Mouse (Mus musculus): Measurements from ENCODE around the gene Nid1.
"Not testable (repeated sequence)": the region's sequence is repeated elsewhere in the genome, so short reads cannot be mapped to it uniquely, and the experiment has no call there.

Nid1 gene

GRCm38 (mm10) chr13:13437460-13438015, at the start of gene Nid1:
Nid1 (plus strand) TSS chr13:13437551.
- in situ Hi-C loops (cut with MboI; ENCODE audit: low sequenced_read_pairs) = not testable (repeated sequence)

GRCm38 (mm10) chr13:13393228-13394095, 43.9 kb upstream of the Nid1 start, which contains the start of gene Gpr137b:
Gpr137b (minus strand) TSS chr13:13394014.
- in situ Hi-C loops (cut with MboI; ENCODE audit: low sequenced_read_pairs) = not testable (repeated sequence)

GRCm38 (mm10) chr13:13394096-13394395, 43.3 kb upstream of the Nid1 start:
- in situ Hi-C loops (cut with MboI; ENCODE audit: low sequenced_read_pairs) = not testable (repeated sequence)

GRCm38 (mm10) chr13:13400851-13401250, 36.5 kb upstream of the Nid1 start:
- in situ Hi-C loops (cut with MboI; ENCODE audit: low sequenced_read_pairs) = not testable (repeated sequence)

DNA sequence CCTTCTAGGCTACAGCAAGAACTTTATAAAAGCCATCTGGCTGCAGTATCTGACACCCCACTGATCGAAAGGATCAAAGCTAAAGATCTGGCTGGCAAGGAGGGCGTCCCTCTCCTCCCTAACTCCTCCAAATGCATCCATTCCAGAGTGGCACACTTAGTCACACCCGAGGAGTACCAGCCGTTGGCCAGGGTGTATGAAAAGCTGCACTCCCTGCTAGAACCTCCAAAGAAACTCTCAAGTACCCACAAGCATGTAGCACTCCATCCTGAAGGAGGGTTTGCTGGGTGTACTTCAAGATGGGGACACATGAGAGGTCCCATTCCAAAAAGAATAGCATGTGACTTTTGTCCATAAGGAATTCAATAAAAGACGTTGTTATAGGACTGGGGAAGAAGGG, 34.5 kb upstream of the Nid1 start:
- in situ Hi-C loops (cut with MboI; ENCODE audit: low sequenced_read_pairs) = not testable (repeated sequence)

DNA sequence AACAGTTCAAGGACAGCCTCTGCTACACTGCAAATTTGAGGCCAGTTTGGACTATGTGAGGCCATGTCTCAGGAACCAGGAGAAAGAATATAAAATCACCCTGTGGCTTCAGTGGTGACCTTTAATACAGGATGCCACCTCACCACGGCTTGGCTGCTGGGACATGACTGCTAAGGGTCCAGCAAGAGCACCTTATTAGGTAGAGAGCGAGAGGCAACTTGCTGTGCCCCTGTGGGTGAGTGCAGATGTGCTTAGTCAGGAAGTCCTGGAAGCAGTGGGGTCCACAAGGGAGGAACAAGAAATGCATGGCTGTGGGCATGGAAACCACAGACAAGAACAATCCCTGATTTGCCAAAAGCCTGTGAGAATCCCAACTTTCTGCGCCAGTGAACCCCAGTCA, 34.0 kb upstream of the Nid1 start:
- in situ Hi-C loops (cut with MboI; ENCODE audit: low sequenced_read_pairs) = not testable (repeated sequence)

DNA sequence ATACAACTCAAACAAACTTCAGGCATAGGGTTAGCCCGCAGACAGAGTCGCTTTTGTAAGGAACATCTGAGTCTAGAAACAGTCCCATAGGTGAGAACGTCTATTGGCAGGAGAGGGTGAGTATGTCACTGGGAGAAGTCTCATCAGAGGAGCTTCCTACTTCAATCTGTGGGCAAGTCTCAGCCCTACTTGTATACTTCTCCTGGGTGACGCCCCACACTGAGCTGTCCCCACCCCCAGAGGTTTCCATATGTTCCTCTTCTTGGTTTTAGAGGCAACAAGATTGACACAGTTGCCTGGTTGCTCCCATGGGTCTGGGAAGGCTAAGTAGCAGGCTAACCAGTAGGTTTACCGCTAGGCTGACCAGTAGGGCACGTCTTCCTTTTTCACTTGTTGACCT, 33.5 kb upstream of the Nid1 start:
- in situ Hi-C loops (cut with MboI; ENCODE audit: low sequenced_read_pairs) = not testable (repeated sequence)

DNA sequence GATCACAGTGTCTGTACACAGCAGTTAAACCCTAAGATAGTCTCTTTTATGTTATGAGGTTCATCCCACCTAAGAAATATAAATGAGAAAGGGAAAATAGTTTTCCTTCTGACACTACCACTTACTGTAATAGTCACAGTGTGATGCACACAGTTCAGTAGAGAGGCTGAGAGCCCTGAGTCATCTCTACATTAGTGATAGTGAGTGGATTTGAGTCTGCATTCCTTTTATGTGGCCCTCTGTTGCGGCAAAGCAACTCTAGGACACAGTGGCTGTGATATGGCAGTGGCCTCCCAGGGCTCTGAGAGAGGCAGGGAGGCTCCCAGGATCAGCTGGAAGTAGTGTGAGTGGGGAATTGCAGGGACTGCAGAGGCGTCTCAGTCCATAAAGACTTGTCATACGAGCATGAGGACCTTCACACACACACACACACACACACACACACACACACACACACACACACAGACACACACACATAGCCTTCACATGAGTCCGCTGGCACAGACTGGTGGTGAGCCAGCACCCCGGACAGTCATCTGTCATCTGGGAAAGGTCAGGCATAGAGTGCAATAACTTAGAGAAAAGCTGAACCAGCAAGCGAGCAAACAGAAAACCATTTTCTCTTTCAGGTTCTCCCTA, 32.7 kb upstream of the Nid1 start:
- in situ Hi-C loops (cut with MboI; ENCODE audit: low sequenced_read_pairs) = not testable (repeated sequence)

DNA sequence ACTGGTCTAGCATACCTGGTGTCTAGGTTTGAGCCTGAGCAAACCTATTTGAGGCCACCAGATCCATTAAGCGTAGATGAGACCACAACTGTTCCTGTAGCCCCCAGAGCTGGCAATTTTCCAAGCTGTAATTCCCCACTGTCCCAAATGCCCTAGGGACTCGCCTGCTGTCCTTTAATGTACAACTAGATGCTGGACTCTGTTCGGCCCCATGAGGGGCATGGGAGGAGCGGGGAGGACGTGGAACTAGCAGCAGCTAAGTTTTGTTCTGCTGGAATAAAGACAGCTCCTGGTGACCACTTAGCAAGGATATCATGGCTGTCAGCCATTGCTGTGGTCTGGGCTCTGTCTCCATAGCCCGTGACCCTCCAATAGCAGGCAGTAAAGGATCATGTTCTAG, 31.8 kb upstream of the Nid1 start:
- in situ Hi-C loops (cut with MboI; ENCODE audit: low sequenced_read_pairs) = not testable (repeated sequence)

- in situ Hi-C loops (cut with MboI; ENCODE audit: low sequenced_read_pairs) = no loop called here
These were observed 23.1 kb upstream of the Nid1 start for GRCm38 (mm10) chr13:13414206-13414605.

GRCm38 (mm10) chr13:13415120-13416006, 22.0 kb upstream of the Nid1 start:
- in situ Hi-C loops (cut with MboI; ENCODE audit: low sequenced_read_pairs) = not testable (repeated sequence)

DNA sequence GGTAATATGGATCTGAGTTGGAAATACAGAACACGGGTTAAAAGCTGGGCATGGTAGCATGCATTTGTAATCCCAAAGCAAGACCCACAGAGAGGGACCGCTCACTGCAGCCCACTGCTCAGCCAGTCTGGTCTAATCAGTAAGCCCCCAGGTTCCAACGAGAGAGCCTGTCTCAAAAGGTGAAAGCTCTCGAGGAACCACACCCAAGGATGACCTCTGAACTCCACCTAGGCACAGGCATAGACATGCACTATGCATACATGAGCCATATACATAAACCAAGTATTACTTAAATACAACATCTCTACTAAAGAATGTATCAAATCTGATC, 21.4 kb upstream of the Nid1 start:
- in situ Hi-C loops (cut with MboI; ENCODE audit: low sequenced_read_pairs) = not testable (repeated sequence)

- in situ Hi-C loops (cut with MboI; ENCODE audit: low sequenced_read_pairs) = not testable (repeated sequence)
These were observed 18.5 kb upstream of the Nid1 start for GRCm38 (mm10) chr13:13418859-13419258.

GRCm38 (mm10) chr13:13423301-13423700, 14.1 kb upstream of the Nid1 start:
- in situ Hi-C loops (cut with MboI; ENCODE audit: low sequenced_read_pairs) = not testable (repeated sequence)

DNA sequence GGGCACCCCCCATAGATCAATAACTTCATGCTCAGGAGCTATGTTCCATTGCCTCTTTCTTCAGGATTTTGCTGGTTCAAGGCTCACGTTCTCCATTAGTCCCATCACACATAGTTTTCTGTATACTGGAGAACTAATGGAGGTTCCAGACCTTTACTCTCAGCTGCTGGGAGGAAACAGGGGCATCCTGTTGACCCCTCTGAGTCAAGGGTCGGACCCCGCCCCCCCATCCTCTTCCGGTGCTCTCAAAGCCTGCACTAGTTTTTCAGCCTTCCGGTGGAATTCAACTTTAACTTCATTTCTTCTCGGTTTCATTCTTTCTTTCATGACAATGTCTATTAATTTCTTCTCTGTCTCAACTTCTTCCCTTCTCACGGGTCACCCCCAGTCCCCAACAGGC, 1.2 kb upstream of the Nid1 start:
- in situ Hi-C loops (cut with MboI; ENCODE audit: low sequenced_read_pairs) = not testable (repeated sequence)

DNA sequence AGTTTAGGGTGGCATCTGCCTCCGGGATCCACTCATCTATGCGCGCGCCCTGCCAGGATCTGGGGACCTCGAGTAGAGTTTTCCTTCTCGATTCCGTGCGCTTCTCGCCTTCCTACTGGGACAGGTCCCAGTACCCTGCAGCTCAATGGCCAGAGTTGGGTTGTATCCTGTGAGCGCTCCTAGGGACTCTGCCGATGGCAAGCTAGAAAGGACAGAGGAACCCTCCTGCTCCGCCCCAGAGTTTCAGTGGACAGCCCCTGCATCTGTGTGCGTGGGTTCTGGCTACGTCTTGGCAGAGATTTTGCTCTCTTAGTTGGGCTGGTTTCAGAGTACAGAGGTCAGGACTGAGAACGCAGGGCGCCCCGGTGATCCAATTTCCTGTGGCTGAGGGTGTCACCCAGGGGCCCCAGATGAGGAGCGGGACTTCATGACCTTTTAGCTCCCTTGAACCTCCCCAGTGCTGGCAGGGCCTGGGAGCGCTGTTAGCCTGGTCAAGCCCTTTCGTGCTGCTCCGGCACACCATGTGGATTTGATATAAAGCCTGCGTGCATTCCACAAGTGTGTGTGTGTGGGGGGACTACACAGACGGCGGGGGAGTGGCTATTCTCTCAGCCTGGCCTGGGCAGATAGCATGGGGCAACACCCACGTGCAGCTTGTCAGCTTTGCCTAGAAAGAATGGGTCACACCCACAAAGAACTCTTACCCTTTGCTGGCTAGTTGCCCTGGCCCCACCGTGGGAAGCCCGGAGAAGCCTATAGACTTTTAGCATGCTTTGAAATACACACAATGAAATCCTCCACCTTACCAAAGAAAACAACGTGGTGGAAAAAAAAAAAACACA, 982 bp downstream of the Nid1 start:
- in situ Hi-C loops (cut with MboI; ENCODE audit: low sequenced_read_pairs) = not testable (repeated sequence)

DNA sequence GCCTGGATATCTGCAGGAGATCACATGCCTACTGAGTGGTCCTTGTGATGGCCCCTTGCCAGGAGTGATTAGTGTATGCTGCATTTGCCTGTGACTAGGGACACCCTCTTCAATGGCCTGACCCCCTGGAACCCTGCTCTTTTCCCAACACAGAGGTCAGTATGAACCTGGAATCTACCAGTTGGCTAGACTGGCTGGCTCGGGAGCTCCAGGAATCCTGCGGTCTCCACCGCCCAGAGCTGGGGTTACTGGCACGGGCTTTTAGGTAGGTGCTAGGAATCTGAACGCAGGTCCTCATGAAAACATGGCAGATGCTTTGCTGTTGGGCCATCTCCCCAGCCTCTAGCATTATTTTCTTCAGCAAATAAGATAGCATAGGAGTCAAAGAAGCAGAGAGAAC, 8.2 kb downstream of the Nid1 start:
- in situ Hi-C loops (cut with MboI; ENCODE audit: low sequenced_read_pairs) = not testable (repeated sequence)

GRCm38 (mm10) chr13:13446711-13447443, 9.5 kb downstream of the Nid1 start:
- in situ Hi-C loops (cut with MboI; ENCODE audit: low sequenced_read_pairs) = not testable (repeated sequence)

GRCm38 (mm10) chr13:13449981-13450380, 12.6 kb downstream of the Nid1 start:
- in situ Hi-C loops (cut with MboI; ENCODE audit: low sequenced_read_pairs) = not testable (repeated sequence)

GRCm38 (mm10) chr13:13450931-13451330, 13.6 kb downstream of the Nid1 start:
- in situ Hi-C loops (cut with MboI; ENCODE audit: low sequenced_read_pairs) = not testable (repeated sequence)

Data from CH12F3 (cell line).